Mouse (Mus musculus): ENCODE measurements around the gene Vps26c. TPM values are rescaled to one million over a fixed set of nuclear protein-coding genes. Genes with fewer than 3 reads are reported as not detected.
"Not testable (repeated sequence)": the region's sequence is repeated elsewhere in the genome, so short reads cannot be mapped to it uniquely, and the experiment has no call there.

Gene Vps26c
- polyA plus RNA-seq, 1 experiment from 2014 or later, result 60.8 TPM

DNA sequence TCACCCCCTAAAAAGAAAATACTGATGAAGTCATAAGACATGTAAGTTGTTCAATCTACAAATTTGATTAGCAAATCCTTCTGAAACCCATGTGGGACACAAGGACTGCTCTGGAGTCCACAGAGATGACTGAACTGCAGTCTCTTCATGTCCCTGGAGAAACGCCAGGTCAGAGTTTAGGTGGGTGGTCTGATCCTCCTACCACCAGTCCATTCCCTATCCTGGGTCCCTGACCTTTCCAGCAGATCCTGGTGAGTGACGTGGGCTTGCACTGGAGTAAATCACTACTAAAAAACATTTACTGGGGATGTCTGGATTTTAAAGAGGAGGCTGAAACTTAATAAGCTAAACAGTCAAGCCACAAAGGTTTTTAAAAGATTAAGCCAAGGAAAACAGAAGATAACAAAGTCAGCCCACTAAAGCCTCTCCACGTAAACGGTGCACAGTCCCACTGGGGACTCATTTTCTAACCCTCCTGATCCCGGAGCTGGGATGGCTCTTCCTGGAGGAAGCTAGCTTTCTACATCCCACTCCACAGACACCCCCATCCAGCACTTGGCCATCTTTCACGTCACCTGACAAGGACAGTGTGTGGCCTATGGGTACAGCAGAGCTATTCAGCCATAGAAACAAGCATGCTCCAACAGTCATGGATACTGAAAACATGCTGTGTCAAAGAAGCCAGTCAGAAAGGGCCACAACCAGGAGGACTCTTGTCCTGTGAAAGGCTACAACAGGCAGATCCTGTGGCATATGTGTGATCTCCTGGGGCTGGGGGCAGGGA lies 2.8 kb downstream of the Vps26c start:
- ATAC-seq (ENCODE audit: insufficient read depth, low FRiP score, low TSS enrichment), result no peak
- Histone ChIP-seq H3K9ac (ENCODE audit: low read length) (no peak overlapping the region), H3K27ac (ENCODE audit: low read depth, low read length) (no peak overlapping the region), H3K36me3 (ENCODE audit: control insufficient read depth, insufficient read depth, low read length) (no peaks in the 10 kb centered on the region; the same call in 1 of the 2 replicates), H3K4me2 (ENCODE audit: low read depth) (no peak overlapping the region), H3K4me1 (ENCODE audit: control insufficient read depth, insufficient read depth, low read length) (peaks cover 12% of the 10 kb centered on the region), H3K27me3 (ENCODE audit: control insufficient read depth, insufficient read depth, low read length) (no peaks in the 10 kb centered on the region), H3K9me3 (ENCODE audit: control insufficient read depth, low read length) (no peaks in the 10 kb centered on the region), H3K4me3 (ENCODE audit: low read depth, low read length) (no peak overlapping the region)
- no peak for DNase-seq (ENCODE audit: low spot score)
- WGBS, result 73% methylated on average over 6 of the region's 6 CpGs

DNA sequence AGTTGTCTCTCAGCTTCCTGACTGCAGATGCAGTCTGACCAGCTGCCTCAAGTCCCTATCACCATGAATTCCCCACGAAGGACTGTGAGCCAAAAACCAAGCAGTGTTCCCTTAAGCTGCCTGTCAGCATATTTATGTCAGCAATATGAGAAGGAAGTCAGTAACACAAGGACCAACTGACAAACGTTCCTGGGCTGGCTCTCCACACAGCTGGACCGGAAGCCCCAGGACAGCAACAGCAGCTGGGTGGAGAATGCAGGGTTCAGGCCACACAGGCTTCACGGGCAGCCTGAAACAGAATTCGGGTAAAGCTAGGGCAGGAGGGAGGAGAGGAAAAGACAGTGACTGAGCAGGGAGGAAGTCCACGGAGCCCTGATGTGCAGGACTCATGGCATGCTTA lies 7.6 kb downstream of the Vps26c start:
- ATAC-seq (ENCODE audit: insufficient read depth, low FRiP score, low TSS enrichment) (no peak), DNase-seq (ENCODE audit: low spot score) (no peak)
- Histone ChIP-seq H3K36me3 (ENCODE audit: control insufficient read depth, insufficient read depth, low read length) (no peaks in the 10 kb centered on the region; the same call in 1 of the 2 replicates), H3K4me1 (ENCODE audit: control insufficient read depth, insufficient read depth, low read length) (no peaks in the 10 kb centered on the region), H3K9me3 (ENCODE audit: control insufficient read depth, low read length) (no peaks in the 10 kb centered on the region), H3K27me3 (ENCODE audit: control insufficient read depth, insufficient read depth, low read length) (no peaks in the 10 kb centered on the region), H3K27ac (ENCODE audit: low read depth, low read length) (no peak overlapping the region), H3K4me2 (ENCODE audit: low read depth) (no peak overlapping the region), H3K9ac (ENCODE audit: low read length) (no peak overlapping the region), H3K4me3 (ENCODE audit: low read depth, low read length) (no peak overlapping the region)
- 68% methylated on average over 6 of the region's 6 CpGs for WGBS

DNA sequence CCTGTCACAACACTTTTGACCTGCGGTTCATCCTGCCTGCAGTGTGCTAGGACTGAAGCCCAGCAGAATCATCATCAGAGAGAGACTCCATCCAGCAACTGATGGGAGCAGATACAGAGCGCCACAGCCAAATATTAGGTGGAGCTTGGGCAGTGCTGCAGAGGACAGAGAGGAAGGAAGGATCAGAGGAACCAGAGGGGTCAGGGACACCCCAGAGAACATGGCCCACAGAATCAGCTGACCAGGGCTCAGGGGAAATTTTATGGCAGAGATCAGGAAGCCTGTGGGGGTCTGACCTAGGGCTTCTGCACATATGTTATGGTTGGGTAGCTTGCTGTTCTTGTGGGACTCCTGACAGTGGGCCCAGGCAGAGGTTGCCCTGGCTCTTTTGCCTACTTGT lies 9.0 kb downstream of the Vps26c start:
- Histone ChIP-seq H3K9me3 (ENCODE audit: control insufficient read depth, low read length) (no peaks in the 10 kb centered on the region), H3K4me3 (ENCODE audit: low read depth, low read length) (no peak overlapping the region), H3K27me3 (ENCODE audit: control insufficient read depth, insufficient read depth, low read length) (no peaks in the 10 kb centered on the region), H3K4me2 (ENCODE audit: low read depth) (no peak overlapping the region), H3K4me1 (ENCODE audit: control insufficient read depth, insufficient read depth, low read length) (no peaks in the 10 kb centered on the region), H3K36me3 (ENCODE audit: control insufficient read depth, insufficient read depth, low read length) (no peaks in the 10 kb centered on the region; the same call in 1 of the 2 replicates), H3K9ac (ENCODE audit: low read length) (no peak overlapping the region), H3K27ac (ENCODE audit: low read depth, low read length) (no peak overlapping the region)
- 96% methylated on average over 2 of the region's 2 CpGs for WGBS
- no peak for ATAC-seq (ENCODE audit: insufficient read depth, low FRiP score, low TSS enrichment)
- no peak for DNase-seq (ENCODE audit: low spot score)

DNA sequence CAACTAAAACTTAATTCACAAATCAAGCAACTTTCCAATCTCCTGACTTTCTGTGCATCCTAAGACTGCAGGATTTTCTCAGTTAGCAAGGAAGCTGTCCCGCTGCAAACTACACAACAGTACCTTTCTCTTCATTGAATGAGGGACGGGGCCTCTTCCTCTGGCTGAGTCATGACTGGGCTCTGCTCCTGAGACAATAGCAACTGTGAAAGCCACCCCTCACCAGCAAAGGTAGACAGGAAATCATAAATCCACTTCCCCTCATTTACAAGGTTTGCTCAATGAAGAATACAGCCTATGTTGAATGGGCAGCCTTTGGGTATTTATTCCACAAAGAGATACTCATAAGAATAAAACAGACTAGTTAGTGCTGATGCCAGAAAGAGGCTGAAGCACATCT lies 16.6 kb downstream of the Vps26c start:
- ATAC-seq (ENCODE audit: insufficient read depth, low FRiP score, low TSS enrichment), result no peak
- Histone ChIP-seq H3K4me3 (ENCODE audit: low read depth, low read length) (no peak overlapping the region), H3K27me3 (ENCODE audit: control insufficient read depth, insufficient read depth, low read length) (no peaks in the 10 kb centered on the region), H3K36me3 (ENCODE audit: control insufficient read depth, insufficient read depth, low read length) (no peaks in the 10 kb centered on the region), H3K9ac (ENCODE audit: low read length) (no peak overlapping the region), H3K9me3 (ENCODE audit: control insufficient read depth, low read length) (no peaks in the 10 kb centered on the region), H3K4me1 (ENCODE audit: control insufficient read depth, insufficient read depth, low read length) (no peaks in the 10 kb centered on the region), H3K27ac (ENCODE audit: low read depth, low read length) (no peak overlapping the region), H3K4me2 (ENCODE audit: low read depth) (no peak overlapping the region)
- no peak for DNase-seq (ENCODE audit: low spot score)
- 74% methylated on average over 2 of the region's 2 CpGs for WGBS

DNA sequence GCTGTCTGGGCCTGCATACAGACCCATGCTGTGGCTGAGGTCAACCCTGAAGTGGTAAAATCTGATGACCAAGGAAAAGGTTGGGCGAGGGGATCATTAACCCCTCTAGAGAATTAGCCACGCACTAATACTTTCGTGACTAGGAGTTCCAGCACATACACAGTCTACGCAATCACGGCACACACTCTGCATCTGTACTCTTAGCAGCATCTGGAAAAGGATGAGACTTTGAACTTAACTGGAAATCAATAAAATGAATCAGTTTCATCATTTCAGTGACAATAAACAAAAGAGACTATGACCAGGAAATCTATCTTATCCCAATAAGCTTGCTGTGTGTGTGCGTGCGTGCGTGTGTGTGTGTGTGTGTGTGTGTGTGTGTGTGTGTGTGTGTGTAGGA lies 17.9 kb downstream of the Vps26c start:
- peaks cover 6% of the 10 kb centered on the region for H3K36me3 ChIP-seq (ENCODE audit: control insufficient read depth, insufficient read depth, low read length)
- H3K4me1 ChIP-seq (ENCODE audit: control insufficient read depth, insufficient read depth, low read length), result no peaks in the 10 kb centered on the region
- DNase-seq (ENCODE audit: low spot score) (no peak), ATAC-seq (ENCODE audit: insufficient read depth, low FRiP score, low TSS enrichment) (no peak)
- H3K4me3 ChIP-seq (ENCODE audit: low read depth, low read length), result no peak overlapping the region
- no peaks in the 10 kb centered on the region for H3K27me3 ChIP-seq (ENCODE audit: control insufficient read depth, insufficient read depth, low read length)
- no peaks in the 10 kb centered on the region for H3K9me3 ChIP-seq (ENCODE audit: control insufficient read depth, low read length)
- WGBS, result 96% methylated on average over 8 of the region's 8 CpGs
- no peak overlapping the region for H3K27ac ChIP-seq (ENCODE audit: low read depth, low read length)
- no peak overlapping the region for H3K9ac ChIP-seq (ENCODE audit: low read length)
- no peak overlapping the region for H3K4me2 ChIP-seq (ENCODE audit: low read depth)

DNA sequence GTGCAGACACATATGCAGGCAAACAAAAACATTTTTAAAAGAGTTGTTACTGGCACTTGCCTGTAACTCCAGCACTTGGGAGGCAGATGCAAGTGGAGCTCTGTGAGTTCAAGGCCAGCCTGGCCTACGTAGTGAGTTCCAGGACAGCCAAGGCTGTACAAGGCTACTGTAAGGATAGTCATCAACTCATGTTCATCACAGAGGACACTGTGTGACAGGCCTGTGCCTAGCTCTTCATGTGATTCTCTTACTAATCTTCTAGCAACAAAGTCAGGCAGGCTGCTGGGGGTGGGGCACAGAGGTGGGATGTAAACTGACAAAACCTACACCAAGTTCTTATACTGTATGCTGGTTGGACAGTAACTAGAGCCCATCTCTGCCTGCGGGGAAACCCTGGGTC lies 19.6 kb downstream of the Vps26c start:
- no peak for ATAC-seq (ENCODE audit: insufficient read depth, low FRiP score, low TSS enrichment)
- Histone ChIP-seq H3K9me3 (ENCODE audit: control insufficient read depth, low read length) (no peaks in the 10 kb centered on the region), H3K9ac (ENCODE audit: low read length) (no peak overlapping the region), H3K27me3 (ENCODE audit: control insufficient read depth, insufficient read depth, low read length) (no peaks in the 10 kb centered on the region), H3K36me3 (ENCODE audit: control insufficient read depth, insufficient read depth, low read length) (peaks cover 9% of the 10 kb centered on the region), H3K4me2 (ENCODE audit: low read depth) (no peak overlapping the region), H3K4me1 (ENCODE audit: control insufficient read depth, insufficient read depth, low read length) (no peaks in the 10 kb centered on the region), H3K27ac (ENCODE audit: low read depth, low read length) (no peak overlapping the region), H3K4me3 (ENCODE audit: low read depth, low read length) (no peak overlapping the region)
- WGBS, result 97% methylated on average over 2 of the region's 2 CpGs
- no peak for DNase-seq (ENCODE audit: low spot score)

- no peaks in the 10 kb centered on the region for H3K27me3 ChIP-seq (ENCODE audit: control insufficient read depth, insufficient read depth, low read length)
- no peak overlapping the region for H3K27ac ChIP-seq (ENCODE audit: low read depth, low read length)
- H3K9me3 ChIP-seq (ENCODE audit: control insufficient read depth, low read length), result no peaks in the 10 kb centered on the region
- H3K4me3 ChIP-seq (ENCODE audit: low read depth, low read length), result no peak overlapping the region
- WGBS, result 95% methylated on average over 5 of the region's 5 CpGs
- H3K36me3 ChIP-seq (ENCODE audit: control insufficient read depth, insufficient read depth, low read length), result peaks cover 12% of the 10 kb centered on the region
- no peaks in the 10 kb centered on the region for H3K4me1 ChIP-seq (ENCODE audit: control insufficient read depth, insufficient read depth, low read length)
- H3K9ac ChIP-seq (ENCODE audit: low read length), result no peak overlapping the region
- ATAC-seq (ENCODE audit: insufficient read depth, low FRiP score, low TSS enrichment), result no peak
- no peak overlapping the region for H3K4me2 ChIP-seq (ENCODE audit: low read depth)
- no peak for DNase-seq (ENCODE audit: low spot score)
Measured at GRCm38 (mm10) chr16:94504192-94504591, 22.4 kb downstream of the Vps26c start.

DNA sequence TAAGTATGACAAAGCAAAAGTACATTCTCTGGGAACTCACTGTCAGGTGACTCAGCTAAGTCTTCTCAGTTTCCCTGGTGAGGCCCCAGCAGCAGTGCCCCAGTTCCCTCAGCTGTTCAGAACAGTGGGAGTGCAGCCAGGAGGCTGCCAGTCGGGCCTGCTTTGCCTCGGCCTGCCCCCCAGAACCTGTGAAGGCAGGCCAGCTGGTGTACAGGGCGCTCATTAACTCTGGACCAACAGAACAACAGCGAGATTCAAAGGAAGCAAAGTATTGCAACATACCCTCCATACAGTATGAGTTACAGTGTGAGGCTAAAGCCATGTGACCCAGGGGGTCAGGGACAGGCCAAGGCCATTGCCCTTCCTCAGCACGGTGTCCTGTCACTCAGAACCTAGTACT lies 28.7 kb downstream of the Vps26c start:
- Histone ChIP-seq H3K36me3 (ENCODE audit: control insufficient read depth, insufficient read depth, low read length) (peaks cover 6% of the 10 kb centered on the region; the same call in 1 of the 2 replicates), H3K27me3 (ENCODE audit: control insufficient read depth, insufficient read depth, low read length) (no peaks in the 10 kb centered on the region), H3K4me1 (ENCODE audit: control insufficient read depth, insufficient read depth, low read length) (no peaks in the 10 kb centered on the region), H3K4me2 (ENCODE audit: low read depth) (no peak overlapping the region), H3K9me3 (ENCODE audit: control insufficient read depth, low read length) (no peaks in the 10 kb centered on the region), H3K27ac (ENCODE audit: low read depth, low read length) (no peak overlapping the region), H3K9ac (ENCODE audit: low read length) (no peak overlapping the region), H3K4me3 (ENCODE audit: low read depth, low read length) (no peak overlapping the region)
- WGBS, result 89% methylated on average over 5 of the region's 5 CpGs
- DNase-seq (ENCODE audit: low spot score), result no peak
- ATAC-seq (ENCODE audit: insufficient read depth, low FRiP score, low TSS enrichment), result no peak

- not testable (repeated sequence) for H3K27ac ChIP-seq (ENCODE audit: low read depth, low read length); H3K27me3 ChIP-seq (ENCODE audit: control insufficient read depth, insufficient read depth, low read length); H3K9me3 ChIP-seq (ENCODE audit: control insufficient read depth, low read length); ATAC-seq (ENCODE audit: insufficient read depth, low FRiP score, low TSS enrichment); DNase-seq (ENCODE audit: low spot score); H3K4me2 ChIP-seq (ENCODE audit: low read depth); H3K4me1 ChIP-seq (ENCODE audit: control insufficient read depth, insufficient read depth, low read length); H3K4me3 ChIP-seq (ENCODE audit: low read depth, low read length); H3K9ac ChIP-seq (ENCODE audit: low read length); H3K36me3 ChIP-seq (ENCODE audit: control insufficient read depth, insufficient read depth, low read length)
- 95% methylated on average over 7 of the region's 7 CpGs for whole genome bisulfite sequencing
Measured at GRCm38 (mm10) chr16:94497176-94497575, 29.5 kb downstream of the Vps26c start.
